In the genomic region with DNA sequence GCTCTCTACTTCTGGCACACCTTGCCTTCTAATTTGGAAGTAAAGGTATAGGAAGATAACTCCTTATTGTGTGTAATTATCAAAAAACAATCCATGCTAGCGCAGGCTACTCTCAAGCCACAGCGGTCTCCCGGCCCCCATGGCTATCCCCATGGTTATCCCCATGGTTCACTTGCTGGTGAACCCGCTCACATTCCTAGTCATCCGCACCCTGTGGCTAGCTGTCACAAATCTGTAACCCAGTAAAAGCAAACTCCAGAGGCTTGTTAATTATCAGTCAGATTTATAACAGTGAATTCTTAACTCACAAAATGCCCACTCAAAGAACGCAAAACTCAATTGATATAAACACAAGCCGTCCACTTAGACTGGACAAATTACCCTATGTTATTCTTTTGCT, we compare ENCODE assay signal across 25 mouse cellular contexts. TPM values are rescaled to one million over a fixed set of nuclear protein-coding genes. Genes with fewer than 3 reads are reported as not detected.
DNase-seq lines count a peak whose midpoint lies in the region; ATAC-seq and TF ChIP-seq lines count a peak whose summit lies in the region.
"Had no signal": no experiment of that assay in that cellular context is flagged by ENCODE, and none has a peak within 500 bp of the region (broad histone marks: within the 10 kb centered on the region; RNA-seq: fewer than 3 reads in every experiment).

No protein-coding gene starts in this region.

- H3K27me3 ChIP-seq in kidney, adult 2 months (replicated peaks; ENCODE audit: control insufficient read depth, insufficient read depth, low read length), result no peaks in the 10 kb centered on the region
- no peaks in the 10 kb centered on the region for H3K27me3 ChIP-seq in kidney, embryonic 16.5 days (ENCODE audit: insufficient read depth, low read length)
- no peaks in the 10 kb centered on the region for H3K27me3 ChIP-seq in forebrain, embryonic 14.5 days (replicated peaks; ENCODE audit: control insufficient read depth, insufficient read depth, low read length)
- H3K27me3 ChIP-seq: CH12.LX; forebrain, embryonic 15.5 days; hindbrain, embryonic 13.5 days; Patski had no signal

- TF ChIP-seq CTCF in kidney, adult 2 months (conservative IDR thresholded peaks at IDR 0.05; ENCODE audit: insufficient read depth, insufficient read length, low read depth, low read length), result no peak

- ATAC-seq in kidney, embryonic 16.5 days (ENCODE audit: low FRiP score, low TSS enrichment), result peak; percentile 69; the same call in 1 of the 2 replicates
- ATAC-seq in forebrain, embryonic 14.5 days, result no peak
- ATAC-seq: forebrain, embryonic 15.5 days; hindbrain, embryonic 16.5 days; Patski had no signal

- no peak overlapping the region for H3K27ac ChIP-seq in kidney, adult 2 months (ENCODE audit: insufficient read depth, low read depth, low read length)
- no peak overlapping the region for H3K27ac ChIP-seq in kidney, embryonic 16.5 days (ENCODE audit: low read length)
- H3K27ac ChIP-seq in forebrain, embryonic 14.5 days (ENCODE audit: low read depth, low read length), result no peak overlapping the region
- H3K27ac ChIP-seq: forebrain, embryonic 15.5 days; hindbrain, embryonic 10.5 days; hindbrain, embryonic 13.5 days had no signal

- no peak overlapping the region for H3K4me2 ChIP-seq in kidney, embryonic 16.5 days (replicated peaks; ENCODE audit: low read depth, low read length)
- H3K4me2 ChIP-seq in forebrain, embryonic 14.5 days (ENCODE audit: low read length), result no peak overlapping the region
- H3K4me2 ChIP-seq: forebrain, embryonic 15.5 days; heart, embryonic 11.5 days; hindbrain, embryonic 13.5 days had no signal

- peak; percentile 65 for DNase-seq in kidney, adult 2 months
- no peak for DNase-seq in kidney, adult 18-20 months
- DNase-seq in kidney, postnatal 14 days, result peak; percentile 25
- peak; percentile 17 to 27 for DNase-seq in kidney, postnatal 4 days
- no peak for DNase-seq in left cerebral cortex, postnatal 4 days
- no peak for DNase-seq in forebrain, embryonic 14.5 days (ENCODE audit: low spot score)
- DNase-seq in frontal cortex, postnatal 25 days (ENCODE audit: low spot score in 2 of 2), result no peak
- DNase-seq: adrenal gland, postnatal 10 days; adrenal gland, postnatal 36 days; B cell, adult 2 months; cerebellum, adult 18-20 months; cerebellum, adult 9-10 months; cerebellum, postnatal 14 days; gastrocnemius, postnatal 14 days; heart, adult 11 months; heart, postnatal 36 days had no signal

- no peak overlapping the region for H3K9ac ChIP-seq in kidney, embryonic 16.5 days (replicated peaks; ENCODE audit: low read length)
- H3K9ac ChIP-seq in forebrain, embryonic 14.5 days (ENCODE audit: low read length), result no peak overlapping the region
- H3K9ac ChIP-seq: forebrain, embryonic 15.5 days; hindbrain, embryonic 13.5 days had no signal

- no peaks in the 10 kb centered on the region for H3K9me3 ChIP-seq in kidney, embryonic 16.5 days (ENCODE audit: low read length)
- H3K9me3 ChIP-seq in forebrain, embryonic 14.5 days (replicated peaks; ENCODE audit: control insufficient read depth, low read length), result no peaks in the 10 kb centered on the region
- H3K9me3 ChIP-seq: forebrain, embryonic 15.5 days; G1E; hindbrain, embryonic 10.5 days; hindbrain, embryonic 13.5 days had no signal

- intact Hi-C loops in left cerebral cortex, postnatal 4 days (cut with DNase I), result no loop called here

- no peaks in the 10 kb centered on the region; the same call in 1 of the 2 replicates for H3K4me1 ChIP-seq in kidney, adult 2 months (ENCODE audit: control insufficient read depth, insufficient read depth, low read length)
- no peaks in the 10 kb centered on the region for H3K4me1 ChIP-seq in kidney, embryonic 16.5 days (ENCODE audit: insufficient read depth, low read length)
- no peaks in the 10 kb centered on the region for H3K4me1 ChIP-seq in forebrain, embryonic 14.5 days (ENCODE audit: control insufficient read depth, insufficient read depth, low read length)
- H3K4me1 ChIP-seq: forebrain, embryonic 15.5 days; hindbrain, embryonic 10.5 days; hindbrain, embryonic 13.5 days had no signal

- H3K4me3 ChIP-seq in kidney, adult 2 months (ENCODE audit: insufficient read depth, low read depth, low read length), result no peak overlapping the region
- H3K4me3 ChIP-seq in kidney, embryonic 16.5 days (ENCODE audit: low read length), result no peak overlapping the region
- no peak overlapping the region for H3K4me3 ChIP-seq in forebrain, embryonic 14.5 days (ENCODE audit: low read depth, low read length)
- H3K4me3 ChIP-seq: forebrain, embryonic 15.5 days; hindbrain, embryonic 10.5 days; hindbrain, embryonic 13.5 days had no signal

- 57% methylated on average over 7 of the region's 7 CpGs for WGBS in kidney, adult 2 months
- WGBS in kidney, embryonic 16.5 days, result 74% methylated on average over 7 of the region's 7 CpGs
- 89% methylated on average over 7 of the region's 7 CpGs for WGBS in forebrain, embryonic 14.5 days

- H3K36me3 ChIP-seq in kidney, adult 2 months (ENCODE audit: control insufficient read depth, insufficient read depth, low read length), result no peaks in the 10 kb centered on the region
- no peaks in the 10 kb centered on the region for H3K36me3 ChIP-seq in kidney, embryonic 16.5 days (ENCODE audit: insufficient read depth, low read length)
- H3K36me3 ChIP-seq in forebrain, embryonic 14.5 days (ENCODE audit: control insufficient read depth, insufficient read depth, low read length), result no peaks in the 10 kb centered on the region
- H3K36me3 ChIP-seq: forebrain, embryonic 15.5 days had no signal

- TF ChIP-seq POLR2A in kidney, adult 2 months (IDR thresholded peaks at IDR 0.05; ENCODE audit: low read depth, low read length), result no peak

RNA-seq across cellular contexts. Expression of a gene that starts 25.5 kb away (rescaled TPM):
- 3.5 and 4.2 TPM in 2 replicates for polyA plus RNA-seq in kidney, adult 2 months (2012; rRNA removed)
- polyA plus RNA-seq in kidney, embryonic 16.5 days (2015; fragmentation: Nextera tagmentation; extraction: Ambion mirVana), result 7.8 and 10.1 TPM in 2 replicates
- total RNA-seq in left cerebral cortex, postnatal 4 days (2021), result 10 to 100 TPM; 36.3 to 41.0 TPM
- polyA plus RNA-seq in forebrain, embryonic 14.5 days (2014; fragmentation: Nextera tagmentation; extraction: Ambion mirVana), result 7.0 and 8.6 TPM in 2 replicates

Comparison
In these comparisons a context has a peak if more than half of its experiments do, and no peak if none do; other contexts are left out.
1. DNase-seq: peak in kidney, adult 2 months (single experiment), kidney, postnatal 14 days (single experiment) and kidney, postnatal 4 days (2 of 2); none in kidney, adult 18-20 months (single experiment), left cerebral cortex, postnatal 4 days (single experiment), forebrain, embryonic 14.5 days (single experiment) and frontal cortex, postnatal 25 days (0 of 2).